Mouse (Mus musculus) liver, adult 2 months (tissue): ENCODE measurements around the gene Gm49416. TPM values are rescaled to one million over a fixed set of nuclear protein-coding genes. Genes with fewer than 3 reads are reported as not detected.

ENCODE experiments used
- DNase-seq: peaks from one replicate; pipeline ENCODE4 v3.0.0-alpha.2; 2011; ENCODE audit warnings: low read depth, low spot score; ENCODE audit errors: extremely low read depth
- H3K27ac ChIP-seq: fragments of 200-500 bp; replicated peaks from 2 replicates; pipeline ENCODE4 v1.5.1; 2012; ENCODE audit warnings: low read depth, mild to moderate bottlenecking, control low read depth, inconsistent platforms, low read length; ENCODE audit not compliant: insufficient read depth
- H3K27me3 ChIP-seq: fragments of 200-500 bp; 2 replicates; pipeline ENCODE4 v1.6.1; 2012; ENCODE audit warnings: mild to moderate bottlenecking, moderate library complexity, low read length, inconsistent platforms; ENCODE audit not compliant: control insufficient read depth, insufficient read depth
- H3K36me3 ChIP-seq: fragments of 200-500 bp; 2 replicates; pipeline ENCODE4 v1.6.1; 2012; ENCODE audit warnings: low read length, inconsistent platforms; ENCODE audit not compliant: control insufficient read depth, insufficient read depth
- H3K4me1 ChIP-seq: fragments of 200-500 bp; 2 replicates; pipeline ENCODE4 v1.6.1; 2011; ENCODE audit warnings: low read length; ENCODE audit not compliant: control insufficient read depth, insufficient read depth
- H3K4me3 ChIP-seq: fragments of 200-500 bp; 2 replicates; pipeline ENCODE4 v1.5.1; 2011; ENCODE audit warnings: low read depth, mild to moderate bottlenecking, control low read depth, low read length, moderate library complexity; ENCODE audit not compliant: insufficient read depth
- H3K79me2 ChIP-seq: fragments of 200-500 bp; 2 replicates; pipeline ENCODE4 v1.6.1; 2012; ENCODE audit warnings: inconsistent platforms, mild to moderate bottlenecking, low read length, moderate library complexity; ENCODE audit not compliant: control insufficient read depth, insufficient read depth
- H3K9ac ChIP-seq: fragments of 200-500 bp; 2 replicates; pipeline ENCODE4 v1.6.1; 2012; ENCODE audit warnings: low read depth, mild to moderate bottlenecking, control low read depth, inconsistent platforms, low read length
- CTCF ChIP-seq: fragments of 200-500 bp; IDR thresholded peaks from 2 replicates; pipeline ENCODE4 v1.5.1; 2011; ENCODE audit warnings: low read depth, low read length, control low read depth
- POLR2A ChIP-seq: fragments of 200-500 bp; IDR thresholded peaks from 2 replicates; pipeline ENCODE4 v1.6.1; 2011; ENCODE audit warnings: low read length, control low read depth; ENCODE audit not compliant: insufficient read depth; ENCODE audit errors: extremely low read depth
- WGBS: fragments of 180-500 bp; shearing (Covaris S2); methylation state at CpG from one replicate; pipeline ENCODE4 v1.1.7; 2018; 5-methylcytosine and 5-hydroxymethylcytosine counted together
- polyA plus RNA-seq: library from polyadenylated mRNA; depleted of rRNA; stranded (reverse); fragments of >200 nt; gene quantifications from 2 replicates; pipeline ENCODE4 v1.2.3, GENCODE M21; 2012
- total RNA-seq: library from RNA; depleted of rRNA; stranded (reverse); fragments of >200 nt; gene quantifications from 2 replicates; pipeline ENCODE4 v1.2.3, GENCODE M21; 2014

Gene Gm49416
- total and polyA plus RNA-seq, 2 experiments, result not detected

DNA sequence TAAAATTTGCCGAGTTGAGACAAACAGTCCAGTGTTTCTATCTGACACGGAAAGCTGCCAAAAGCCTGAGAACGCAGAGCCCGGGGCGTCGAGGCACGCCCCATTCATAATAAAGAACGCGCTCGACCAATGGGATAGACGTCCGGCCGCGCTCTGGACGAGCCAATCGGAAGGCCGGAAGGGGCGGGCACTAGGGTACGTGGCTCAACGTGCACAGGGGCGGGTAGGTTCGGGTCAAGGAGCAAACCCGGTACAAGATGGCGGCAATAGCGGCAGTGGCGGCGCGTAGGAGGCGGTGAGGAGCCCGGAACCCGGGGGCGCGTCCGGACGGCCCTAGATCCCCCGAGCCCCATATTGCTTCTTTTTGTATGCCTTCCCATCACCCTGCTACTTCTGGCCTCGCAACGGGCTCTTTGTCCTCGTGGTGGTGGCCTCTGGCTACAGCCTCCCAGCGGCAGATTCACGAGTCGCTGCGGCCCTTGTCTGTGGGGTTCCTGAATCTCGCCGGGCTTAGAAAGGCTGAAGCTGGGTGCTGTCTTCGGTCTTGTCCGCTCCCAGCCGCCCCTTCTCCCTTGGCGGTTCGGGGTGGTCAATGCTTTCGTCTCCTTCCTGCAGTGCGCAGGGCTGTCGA lies 9.3 kb downstream of the Gm49416 start, which contains the start of gene Ganab:
Gene Ganab, plus strand, starts transcription at position 207 of the 631 bp plus-strand sequence.
- TF ChIP-seq CTCF, result peak; percentile 24; the same call in 1 of the 2 replicates
- peak; percentile 87 for TF ChIP-seq POLR2A

DNA sequence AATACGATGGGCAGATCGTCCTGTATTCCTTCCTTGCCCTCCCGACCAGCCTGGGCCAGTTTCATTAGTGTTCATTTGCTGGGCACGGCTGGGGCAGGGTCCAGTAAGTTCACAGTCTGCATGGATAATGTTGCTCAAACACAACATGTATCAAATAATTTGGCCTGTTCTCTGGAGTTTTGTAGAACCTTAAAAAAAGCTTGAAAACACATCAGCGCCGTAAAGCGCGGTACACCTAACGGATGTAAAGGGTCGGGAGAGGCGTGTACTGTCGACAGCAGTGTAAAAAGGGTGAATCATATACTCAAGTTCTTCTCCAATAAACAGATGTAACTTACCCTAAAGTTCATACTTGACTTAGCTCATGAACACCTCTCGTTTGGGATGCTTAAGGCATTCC lies 9.8 kb downstream of the Gm49416 start:
- Histone ChIP-seq H3K4me3 (peak overlapping the region; percentile 71), H3K27ac (peak overlapping the region; percentile 86), H3K27me3 (no peaks in the 10 kb centered on the region), H3K9ac (peak overlapping the region; percentile 81), H3K79me2 (peaks cover 14% of the 10 kb centered on the region; the same call in 1 of the 2 replicates), H3K4me1 (peaks cover 12% of the 10 kb centered on the region), H3K36me3 (peaks cover 16% of the 10 kb centered on the region)
- DNase-seq, result peak; percentile 53
- 2% methylated on average over 13 of the region's 13 CpGs for WGBS
- 0 out of 2 replicates have a peak, but pooled peaks have one; percentile 9 for TF ChIP-seq POLR2A
- TF ChIP-seq CTCF, result no peak

More for the DNA sequence above, 9.3 kb downstream of the Gm49416 start, which contains the start of gene Ganab:
- WGBS, result under 1% methylated on average over 53 of the region's 53 CpGs
- peak within 1 kb of the TSS; percentile 86 for H3K27ac ChIP-seq
- H3K4me3 ChIP-seq, result peak within 1 kb of the TSS; percentile 71
- H3K36me3 ChIP-seq, result peaks cover 10% of the 10 kb centered on the region; the same call in 1 of the 2 replicates
- H3K27me3 ChIP-seq, result no peaks in the 10 kb centered on the region
- peak; percentile 83 for DNase-seq
- peaks cover 16% of the 10 kb centered on the region; the same call in 1 of the 2 replicates for H3K79me2 ChIP-seq
- peaks cover 12% of the 10 kb centered on the region for H3K4me1 ChIP-seq
- H3K9ac ChIP-seq, result peak within 1 kb of the TSS; percentile 81

DNA sequence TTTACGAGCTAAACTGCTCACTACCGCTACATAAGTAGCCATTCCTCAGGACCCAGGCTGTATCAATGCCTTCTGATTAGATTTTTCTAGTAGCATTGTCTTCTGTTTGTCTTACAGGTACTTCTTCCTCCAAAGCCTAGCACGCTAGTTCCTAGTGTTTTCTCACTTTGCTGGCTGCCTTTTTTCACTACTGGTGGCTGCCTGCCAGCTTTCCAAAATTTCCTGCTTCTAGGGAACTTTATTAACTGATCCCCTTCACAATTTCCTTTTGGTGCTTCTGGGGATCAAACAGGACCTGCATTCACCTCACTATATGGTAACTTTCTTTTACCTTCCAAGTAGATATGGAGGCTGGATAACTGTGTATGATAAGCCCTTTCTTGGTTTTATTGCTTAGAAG lies 10.4 kb downstream of the Gm49416 start:
- Histone ChIP-seq H3K27ac (no peak overlapping the region), H3K4me3 (peak overlapping the region; percentile 71; the same call in 1 of the 2 replicates), H3K4me1 (peaks cover 12% of the 10 kb centered on the region)

DNA sequence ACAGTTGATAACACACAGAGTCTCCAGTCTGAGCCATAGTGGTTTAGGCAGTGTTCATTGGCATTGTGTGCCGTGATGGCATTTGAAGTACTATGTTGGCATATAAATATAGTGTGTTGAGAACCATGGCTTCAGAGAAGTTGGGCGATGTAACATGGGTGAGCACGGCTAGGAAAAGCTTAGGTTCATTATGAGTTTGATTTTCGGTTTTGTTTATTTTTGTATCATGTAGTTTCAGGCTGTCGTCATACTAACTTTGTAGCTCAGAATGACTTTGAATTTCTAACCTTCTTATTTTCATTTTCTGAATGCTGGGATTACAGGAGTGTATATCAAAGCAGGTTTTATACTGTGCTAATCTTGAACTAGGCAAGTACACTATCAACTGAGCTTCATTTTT lies 14.7 kb downstream of the Gm49416 start:
- Histone ChIP-seq H3K9ac (no peak overlapping the region), H3K36me3 (peaks cover 57% of the 10 kb centered on the region), H3K4me3 (no peak overlapping the region), H3K79me2 (peaks cover 3% of the 10 kb centered on the region; the same call in 1 of the 2 replicates), H3K27ac (no peak overlapping the region), H3K4me1 (peaks cover 6% of the 10 kb centered on the region), H3K27me3 (no peaks in the 10 kb centered on the region)
- 94% methylated on average over 5 of the region's 5 CpGs for WGBS
- TF ChIP-seq CTCF (no peak), POLR2A (no peak)
- no peak for DNase-seq

More for the DNA sequence above, 10.4 kb downstream of the Gm49416 start:
- WGBS, result 16% methylated on average over 3 of the region's 3 CpGs
- no peak for TF ChIP-seq POLR2A
- DNase-seq, result peak; percentile 24
- Histone ChIP-seq H3K9ac (peak overlapping the region; percentile 34; the same call in 1 of the 2 replicates), H3K36me3 (peaks cover 20% of the 10 kb centered on the region), H3K79me2 (peaks cover 14% of the 10 kb centered on the region; the same call in 1 of the 2 replicates), H3K27me3 (no peaks in the 10 kb centered on the region)

DNA sequence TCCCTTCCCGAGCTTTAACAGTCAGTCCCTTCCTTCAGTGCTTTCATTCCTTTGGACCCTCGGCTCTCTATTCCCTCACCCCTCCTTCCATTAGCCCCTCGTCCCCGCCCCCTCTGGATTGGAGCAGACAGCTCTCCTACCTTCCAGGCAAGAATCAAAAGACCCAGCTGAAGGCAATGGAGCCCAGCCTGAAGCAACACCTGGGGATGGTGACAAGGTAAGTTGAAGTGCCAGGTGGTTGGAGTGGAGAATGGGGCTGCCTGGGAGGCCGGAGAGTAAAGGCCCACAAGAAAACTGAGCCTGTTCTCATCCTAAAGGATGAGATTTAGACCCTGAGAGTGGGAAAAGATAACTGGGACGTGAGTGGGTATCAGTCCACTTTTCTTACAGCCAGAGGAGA lies 19.8 kb downstream of the Gm49416 start:
- H3K79me2 ChIP-seq, result no peaks in the 10 kb centered on the region
- peaks cover 90% of the 10 kb centered on the region for H3K36me3 ChIP-seq
- H3K27ac ChIP-seq, result no peak overlapping the region
- no peak for DNase-seq
- no peaks in the 10 kb centered on the region for H3K27me3 ChIP-seq
- TF ChIP-seq CTCF (no peak), POLR2A (no peak)
- no peak overlapping the region for H3K9ac ChIP-seq
- WGBS, result 92% methylated on average over 6 of the region's 6 CpGs
- no peaks in the 10 kb centered on the region for H3K4me1 ChIP-seq
- H3K4me3 ChIP-seq, result no peak overlapping the region

DNA sequence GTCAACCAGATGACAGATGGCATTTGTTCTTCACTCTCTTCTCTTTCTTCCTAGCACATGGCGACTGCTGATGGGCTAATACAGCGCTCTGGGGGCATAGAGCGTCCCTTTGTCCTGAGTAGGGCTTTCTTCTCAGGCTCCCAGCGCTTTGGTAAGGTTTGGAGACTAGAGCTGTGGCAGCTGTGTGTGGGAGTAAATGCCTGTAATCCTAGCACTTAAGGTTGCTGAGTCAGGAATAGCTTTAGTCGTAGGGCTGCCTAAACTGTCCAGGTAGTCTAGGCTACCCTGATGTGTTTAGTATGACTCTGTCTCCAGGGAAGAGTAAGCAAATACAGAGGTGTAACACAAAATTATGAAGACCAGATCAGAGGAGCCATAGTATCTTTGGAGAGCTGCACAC lies 23.1 kb downstream of the Gm49416 start:
- Histone ChIP-seq H3K9ac (no peak overlapping the region), H3K36me3 (peaks cover 92% of the 10 kb centered on the region), H3K27ac (no peak overlapping the region), H3K4me3 (no peak overlapping the region), H3K27me3 (no peaks in the 10 kb centered on the region), H3K4me1 (no peaks in the 10 kb centered on the region), H3K79me2 (no peaks in the 10 kb centered on the region)
- 95% methylated on average over 5 of the region's 5 CpGs for WGBS
- no peak for DNase-seq
- TF ChIP-seq POLR2A (no peak), CTCF (no peak)
